Mouse (Mus musculus) ES-E14 (cell line): ENCODE measurements around the gene Ehd3. TPM values are rescaled to one million over a fixed set of nuclear protein-coding genes. Genes with fewer than 3 reads are reported as not detected.

Experiments
- DNase-seq: peaks from one replicate; pipeline ENCODE4 v3.0.0-alpha.2; 2013; ENCODE audit warnings: low read depth, low spot score
- H3K27ac ChIP-seq: 2 replicates; pipeline ENCODE4 v1.5.1; 2012; ENCODE audit warnings: low read depth, mild to moderate bottlenecking, low read length, moderate library complexity, mixed read lengths; ENCODE audit not compliant: poor library complexity, insufficient read depth, severe bottlenecking
- H3K36me3 ChIP-seq: 2 replicates; pipeline ENCODE4 v1.6.1; 2012; ENCODE audit warnings: mild to moderate bottlenecking, low read length, moderate library complexity, mixed read lengths; ENCODE audit not compliant: control insufficient read depth, poor library complexity, insufficient read depth, severe bottlenecking
- H3K4me1 ChIP-seq, 2 experiments: fragments of 150-350 bp in 1 of 2; sonication (generic) in 1 of 2; 2 replicates each; pipeline ENCODE4 v1.6.1; 2012; ENCODE audit warnings: low read length in 2 of 2, mild to moderate bottlenecking in 1 of 2, mixed read lengths in 1 of 2; ENCODE audit not compliant: control insufficient read depth in 2 of 2, insufficient read depth in 2 of 2, poor library complexity in 1 of 2
- H3K4me3 ChIP-seq, 2 experiments: fragments of 150-350 bp in 1 of 2; sonication (generic) in 1 of 2; 2 replicates each; pipeline ENCODE4 v1.5.1; 2012; ENCODE audit warnings: low read length in 2 of 2, low read depth in 1 of 2, mild to moderate bottlenecking in 1 of 2, mixed read lengths in 1 of 2; ENCODE audit not compliant: insufficient read depth in 1 of 2, poor library complexity in 1 of 2, severe bottlenecking in 1 of 2
- H3K9ac ChIP-seq: 2 replicates; pipeline ENCODE4 v1.6.1; 2012; ENCODE audit warnings: low read depth, mild to moderate bottlenecking, low read length, mixed read lengths; ENCODE audit not compliant: poor library complexity, insufficient read depth, severe bottlenecking
- H3K9me3 ChIP-seq: fragments of 150-350 bp; sonication (generic); 2 replicates; pipeline ENCODE4 v1.6.1; 2012; ENCODE audit warnings: low read depth, mild to moderate bottlenecking, low read length; ENCODE audit not compliant: control insufficient read depth, insufficient read depth
- CHD2 ChIP-seq: IDR thresholded peaks from 2 replicates; pipeline ENCODE4 v1.6.1; 2014; ENCODE audit warnings: mild to moderate bottlenecking, low read depth, low read length, inconsistent platforms
- HCFC1 ChIP-seq: IDR thresholded peaks from 2 replicates; pipeline ENCODE4 v1.6.1; 2012; ENCODE audit warnings: low read length, inconsistent platforms, borderline replicate concordance; ENCODE audit not compliant: insufficient read depth
- MAFK ChIP-seq: IDR thresholded peaks from 2 replicates; pipeline ENCODE4 v1.6.1; 2014; ENCODE audit warnings: mild to moderate bottlenecking, low read depth, low read length, inconsistent platforms; ENCODE audit not compliant: insufficient read depth
- ZC3H11A ChIP-seq: IDR thresholded peaks from 2 replicates; pipeline ENCODE4 v1.6.1; 2012; ENCODE audit warnings: low read depth, mild to moderate bottlenecking, inconsistent platforms, low read length, borderline replicate concordance
- ZNF384 ChIP-seq: IDR thresholded peaks from 2 replicates; pipeline ENCODE4 v1.6.1; 2012; ENCODE audit warnings: low read depth, low read length, inconsistent platforms
- in situ Hi-C, 2 experiments: fragments of 600-800 bp; cut with MboI; formaldehyde crosslinking; loops; one replicate each; pipeline ENCODE4 v1.15.1; 2025; ENCODE audit warnings: low sequenced_read_pairs in 2 of 2, inconsistent platforms in 1 of 2; ENCODE audit not compliant: unreplicated experiment in 2 of 2
- total RNA-seq: library from RNA; depleted of rRNA; stranded (reverse); fragments of 300-350 nt; gene quantifications from 2 replicates; pipeline ENCODE4 v1.2.3, GENCODE M21; 2012

Gene Ehd3
- total RNA-seq, 1 experiment, result 2.7 TPM

DNA sequence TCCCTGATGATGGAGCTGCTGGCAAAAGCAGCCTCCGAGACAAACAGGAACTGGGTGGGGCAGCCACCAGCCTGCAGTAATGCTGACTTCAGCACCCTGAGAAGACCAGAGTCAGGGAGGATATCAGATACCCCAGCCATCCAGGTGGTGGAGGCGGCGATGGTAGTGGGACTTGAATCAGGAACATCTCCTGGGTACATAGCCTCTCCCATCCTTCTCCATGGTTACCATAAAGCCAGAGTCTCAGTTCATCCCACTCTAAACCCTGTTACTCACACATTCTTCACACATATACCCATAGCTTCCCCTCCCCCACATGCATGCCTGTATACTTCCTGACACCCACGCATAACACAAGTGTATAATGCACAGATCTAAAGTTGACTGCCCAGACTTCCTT, 18.3 kb downstream of the Ehd3 start:
- Histone ChIP-seq H3K4me1 (no peaks in the 10 kb centered on the region), H3K9ac (no peak overlapping the region), H3K27ac (no peak overlapping the region), H3K36me3 (no peaks in the 10 kb centered on the region), H3K4me3 (no peak overlapping the region), H3K9me3 (no peaks in the 10 kb centered on the region)
- DNase-seq, result no peak
- in situ Hi-C loops, result no loop called here
- TF ChIP-seq MAFK, result no peak
- TF ChIP-seq CHD2, result no peak
- TF ChIP-seq ZC3H11A, result no peak
- no peak for TF ChIP-seq ZNF384
- TF ChIP-seq HCFC1, result no peak

DNA sequence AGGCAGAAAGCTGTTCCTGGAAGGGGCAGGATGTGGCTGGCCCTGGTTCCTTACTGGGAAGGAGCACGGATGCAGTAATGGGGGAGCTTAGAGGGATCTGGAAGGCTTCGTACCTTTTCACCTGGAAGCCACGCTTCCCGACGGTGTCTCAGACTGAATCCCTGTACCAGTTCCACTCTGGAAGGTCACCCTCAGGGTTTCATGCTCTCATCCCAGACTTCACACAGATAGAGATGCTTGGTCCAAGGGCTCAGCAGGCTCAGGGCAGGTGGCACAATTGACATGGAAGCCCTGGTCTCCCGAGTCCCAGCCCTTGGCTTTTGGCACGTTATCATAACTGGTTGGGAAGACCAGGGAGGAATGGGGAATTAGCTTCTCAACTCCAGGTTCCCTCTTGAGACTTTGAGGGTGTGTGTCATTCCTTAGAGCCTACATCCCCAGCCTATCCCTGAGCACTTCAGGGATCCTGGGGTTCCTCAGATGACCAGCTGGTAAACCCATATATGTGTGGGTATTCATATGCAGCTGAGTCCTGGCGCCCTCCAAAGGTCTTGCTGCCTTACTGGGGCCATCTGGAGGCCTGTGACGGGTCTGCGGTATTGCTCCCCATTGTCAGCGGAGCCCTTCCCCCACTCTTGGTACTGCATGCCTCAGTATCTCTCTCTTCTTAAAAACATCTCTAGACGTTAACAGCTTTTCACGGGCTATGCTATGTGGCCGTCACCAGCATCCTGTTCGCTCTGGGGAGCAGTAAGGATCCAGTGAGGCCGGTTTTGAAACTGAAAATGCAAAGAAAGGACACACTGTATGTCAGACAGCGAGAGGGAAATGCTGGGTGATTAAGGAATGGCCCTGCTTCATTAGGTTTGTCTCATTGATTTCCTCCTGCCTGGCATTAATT, 19.4 kb downstream of the Ehd3 start:
- in situ Hi-C loops, result no loop called here
- H3K9ac ChIP-seq, result no peak overlapping the region
- no peak for DNase-seq

DNA sequence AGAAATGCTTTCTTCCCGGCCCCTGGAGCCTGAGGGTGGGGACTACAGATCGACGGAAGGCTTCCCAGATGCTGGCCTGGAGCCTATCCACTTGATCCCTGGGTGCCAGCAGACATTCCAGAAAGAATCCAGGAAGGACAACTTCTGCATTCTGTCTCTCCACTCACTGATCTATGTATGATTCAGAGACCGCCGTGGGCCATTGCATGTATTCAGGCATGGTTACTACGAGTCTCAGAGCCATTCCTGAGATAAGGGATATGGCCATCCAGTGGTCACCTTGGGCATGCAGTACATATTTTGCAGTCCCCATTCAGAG, 20.0 kb downstream of the Ehd3 start:
- Histone ChIP-seq H3K9me3 (no peaks in the 10 kb centered on the region), H3K4me1 (no peaks in the 10 kb centered on the region), H3K27ac (no peak overlapping the region), H3K36me3 (no peaks in the 10 kb centered on the region), H3K9ac (no peak overlapping the region), H3K4me3 (no peak overlapping the region)
- in situ Hi-C loops, result no loop called here
- TF ChIP-seq HCFC1, result no peak
- TF ChIP-seq MAFK, result no peak
- no peak for DNase-seq

More for the DNA sequence above, 19.4 kb downstream of the Ehd3 start:
- TF ChIP-seq MAFK (no peak), HCFC1 (no peak), CHD2 (no peak), ZC3H11A (no peak), ZNF384 (no peak)
- Histone ChIP-seq H3K4me3 (no peak overlapping the region), H3K36me3 (no peaks in the 10 kb centered on the region), H3K9me3 (no peaks in the 10 kb centered on the region), H3K27ac (no peak overlapping the region), H3K4me1 (no peaks in the 10 kb centered on the region)

DNA sequence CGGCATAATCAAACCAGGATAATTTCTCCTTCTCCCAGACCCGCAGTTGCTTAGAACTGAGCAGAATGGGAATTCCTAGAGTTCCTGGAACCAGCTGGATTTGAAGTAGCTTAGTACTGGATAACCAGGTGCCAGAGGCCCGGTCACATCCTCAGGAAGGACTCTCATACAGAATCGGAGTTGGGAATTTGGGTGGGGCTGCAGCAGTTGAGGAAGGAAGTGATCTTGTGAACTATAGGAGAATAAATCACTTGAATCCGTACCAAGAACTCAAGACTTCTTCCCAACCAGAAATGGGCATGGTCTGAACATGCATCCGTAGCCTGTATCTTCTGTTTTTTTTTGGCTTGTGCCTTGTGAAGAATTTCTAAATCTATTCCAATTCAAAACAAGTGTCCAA, 22.2 kb downstream of the Ehd3 start:
- Histone ChIP-seq H3K9ac (no peak overlapping the region), H3K9me3 (no peaks in the 10 kb centered on the region), H3K36me3 (no peaks in the 10 kb centered on the region), H3K4me1 (no peaks in the 10 kb centered on the region), H3K4me3 (no peak overlapping the region), H3K27ac (no peak overlapping the region)
- no peak for DNase-seq
- TF ChIP-seq ZC3H11A (no peak), CHD2 (no peak), ZNF384 (no peak), MAFK (no peak), HCFC1 (no peak)
- in situ Hi-C loops, result no loop called here

DNA sequence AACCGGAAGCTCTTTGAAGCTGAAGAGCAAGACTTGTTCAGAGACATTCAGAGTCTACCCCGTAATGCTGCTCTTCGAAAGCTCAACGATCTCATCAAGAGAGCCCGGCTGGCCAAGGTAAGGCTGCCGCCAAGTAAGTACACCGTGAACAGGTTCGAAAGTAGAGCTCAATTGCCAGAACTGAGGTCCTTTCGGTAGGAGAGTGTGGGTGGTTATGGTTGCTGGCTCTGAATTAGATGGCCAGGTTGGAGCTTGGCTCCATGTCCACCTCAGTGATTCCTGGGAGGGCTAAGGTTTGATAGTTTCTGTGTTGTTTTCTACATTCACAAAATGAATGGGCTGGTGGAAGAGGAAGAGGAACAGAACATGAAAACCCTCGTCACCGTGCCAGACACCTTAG, 23.5 kb downstream of the Ehd3 start:
- Histone ChIP-seq H3K4me3 (no peak overlapping the region), H3K9me3 (no peaks in the 10 kb centered on the region), H3K27ac (no peak overlapping the region), H3K4me1 (no peaks in the 10 kb centered on the region), H3K36me3 (no peaks in the 10 kb centered on the region), H3K9ac (no peak overlapping the region)
- DNase-seq, result no peak
- TF ChIP-seq ZC3H11A, result no peak
- in situ Hi-C loops, result no loop called here
